14 mouse cellular contexts compared by ENCODE assay signal in the genomic region with DNA sequence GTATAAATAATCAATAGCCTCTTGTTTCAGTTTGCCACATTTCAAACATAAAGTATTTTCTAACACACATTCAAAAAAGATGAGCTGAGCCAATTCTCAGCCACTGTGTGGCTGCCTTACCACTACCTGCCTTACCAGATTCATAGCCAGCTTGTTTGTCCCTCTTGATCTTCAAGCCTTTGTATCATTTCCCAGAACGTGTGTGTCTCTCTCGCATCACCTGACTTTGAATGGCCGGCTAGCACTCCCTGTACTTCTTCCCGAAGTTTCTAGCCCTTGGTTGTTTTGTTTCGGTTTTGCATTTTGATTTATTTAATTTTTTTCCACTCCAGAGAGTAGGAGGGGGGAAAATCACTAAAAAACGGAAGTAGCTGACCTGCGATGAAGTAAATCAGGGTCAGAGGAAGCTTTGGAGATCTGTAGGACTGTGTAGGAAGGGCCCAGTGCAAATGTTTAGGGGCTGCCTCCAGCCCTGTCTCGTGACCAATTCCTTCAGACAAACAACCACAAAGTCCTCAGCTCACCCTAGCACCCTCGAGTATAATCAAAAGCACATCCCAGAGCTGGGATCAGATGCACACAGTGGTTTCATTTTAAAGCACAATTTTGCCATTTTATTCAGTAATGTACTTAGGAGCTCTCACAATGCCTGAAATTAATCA.
DNase-seq lines count a peak whose midpoint lies in the region; ATAC-seq lines count a peak whose summit lies in the region.
"Had no signal": no experiment of that assay in that cellular context is flagged by ENCODE, and none has a peak within 500 bp of the region (broad histone marks: within the 10 kb centered on the region; RNA-seq: fewer than 3 reads in every experiment).

No protein-coding gene starts in this region.

- H3K4me1 ChIP-seq in hindbrain, embryonic 10.5 days (replicated peaks), result peaks cover 80% of the 10 kb centered on the region
- H3K4me1 ChIP-seq in hindbrain, embryonic 12.5 days, result peaks cover 20% of the 10 kb centered on the region
- H3K4me1 ChIP-seq in embryonic facial prominence, embryonic 10.5 days, result peaks cover 42% of the 10 kb centered on the region
- H3K4me1 ChIP-seq in hindbrain, embryonic 13.5 days (replicated peaks), result peaks cover 15% of the 10 kb centered on the region
- H3K4me1 ChIP-seq in midbrain, embryonic 15.5 days, result peaks cover 13% of the 10 kb centered on the region; the same call in 1 of the 2 replicates
- H3K4me1 ChIP-seq: intestine, embryonic 15.5 days had no signal

- 57% methylated on average over 9 of the region's 9 CpGs for WGBS in hindbrain, embryonic 10.5 days
- WGBS in hindbrain, embryonic 12.5 days, result 51% methylated on average over 9 of the region's 9 CpGs
- WGBS in embryonic facial prominence, embryonic 10.5 days, result 53% methylated on average over 9 of the region's 9 CpGs
- WGBS in hindbrain, embryonic 13.5 days, result 54% methylated on average over 9 of the region's 9 CpGs
- WGBS in midbrain, embryonic 15.5 days, result 40% methylated on average over 9 of the region's 9 CpGs

- no peak for DNase-seq in hindbrain, embryonic 10.5 days (ENCODE audit: low spot score)
- DNase-seq in embryonic facial prominence, embryonic 10.5 days (ENCODE audit: low spot score), result no peak
- DNase-seq in left cerebral cortex, adult 8-10 months (ENCODE audit: low spot score in 2 of 2), result no peak
- no peak for DNase-seq in retina, embryonic 14.5 days (ENCODE audit: low spot score)
- no peak for DNase-seq in B cell, adult 2 months
- DNase-seq: adrenal gland, adult 8-10 months; thymus, postnatal 4 days had no signal

- H3K4me3 ChIP-seq in hindbrain, embryonic 10.5 days, result no peak overlapping the region
- H3K4me3 ChIP-seq in hindbrain, embryonic 12.5 days, result no peak overlapping the region
- H3K4me3 ChIP-seq in embryonic facial prominence, embryonic 10.5 days, result no peak overlapping the region
- H3K4me3 ChIP-seq in hindbrain, embryonic 13.5 days, result no peak overlapping the region
- H3K4me3 ChIP-seq in midbrain, embryonic 15.5 days, result peak overlapping the region; percentile 8; the same call in 1 of the 2 replicates
- H3K4me3 ChIP-seq: heart, embryonic 12.5 days; intestine, embryonic 15.5 days had no signal

- no peak overlapping the region for H3K4me2 ChIP-seq in hindbrain, embryonic 12.5 days (replicated peaks)
- H3K4me2 ChIP-seq in hindbrain, embryonic 13.5 days, result peak overlapping the region; percentile 9; the same call in 1 of the 2 replicates
- peak overlapping the region; percentile 20 for H3K4me2 ChIP-seq in midbrain, embryonic 15.5 days
- H3K4me2 ChIP-seq: heart, embryonic 12.5 days; intestine, embryonic 15.5 days had no signal

- H3K36me3 ChIP-seq in hindbrain, embryonic 10.5 days, result no peaks in the 10 kb centered on the region
- no peaks in the 10 kb centered on the region for H3K36me3 ChIP-seq in hindbrain, embryonic 12.5 days
- H3K36me3 ChIP-seq in embryonic facial prominence, embryonic 10.5 days (replicated peaks), result no peaks in the 10 kb centered on the region
- H3K36me3 ChIP-seq in hindbrain, embryonic 13.5 days, result no peaks in the 10 kb centered on the region
- H3K36me3 ChIP-seq in midbrain, embryonic 15.5 days (replicated peaks), result no peaks in the 10 kb centered on the region
- H3K36me3 ChIP-seq: heart, embryonic 12.5 days; intestine, embryonic 15.5 days had no signal

- H3K27ac ChIP-seq in hindbrain, embryonic 10.5 days, result peak overlapping the region; percentile 57
- H3K27ac ChIP-seq in hindbrain, embryonic 12.5 days, result no peak overlapping the region
- H3K27ac ChIP-seq in embryonic facial prominence, embryonic 10.5 days (replicated peaks), result 0 out of 2 replicates have a peak overlapping the region, but pooled peaks have one; percentile 32
- H3K27ac ChIP-seq in hindbrain, embryonic 13.5 days, result peak overlapping the region; percentile 59
- peak overlapping the region; percentile 67 for H3K27ac ChIP-seq in midbrain, embryonic 15.5 days
- H3K27ac ChIP-seq: intestine, embryonic 15.5 days had no signal

- no peaks in the 10 kb centered on the region for H3K9me3 ChIP-seq in hindbrain, embryonic 10.5 days
- H3K9me3 ChIP-seq in hindbrain, embryonic 12.5 days (replicated peaks), result no peaks in the 10 kb centered on the region
- H3K9me3 ChIP-seq in embryonic facial prominence, embryonic 10.5 days, result no peaks in the 10 kb centered on the region
- no peaks in the 10 kb centered on the region for H3K9me3 ChIP-seq in hindbrain, embryonic 13.5 days
- no peaks in the 10 kb centered on the region for H3K9me3 ChIP-seq in midbrain, embryonic 15.5 days
- H3K9me3 ChIP-seq: heart, embryonic 12.5 days; intestine, embryonic 15.5 days had no signal

- peaks cover 70% of the 10 kb centered on the region for H3K27me3 ChIP-seq in hindbrain, embryonic 10.5 days (ENCODE audit: insufficient read depth, poor library complexity, severe bottlenecking)
- peaks cover 29% of the 10 kb centered on the region for H3K27me3 ChIP-seq in hindbrain, embryonic 12.5 days
- H3K27me3 ChIP-seq in embryonic facial prominence, embryonic 10.5 days (replicated peaks; ENCODE audit: low read depth, poor library complexity, severe bottlenecking), result peaks cover 75% of the 10 kb centered on the region
- H3K27me3 ChIP-seq in hindbrain, embryonic 13.5 days, result peaks cover 57% of the 10 kb centered on the region
- H3K27me3 ChIP-seq in midbrain, embryonic 15.5 days (replicated peaks), result peaks cover 68% of the 10 kb centered on the region
- H3K27me3 ChIP-seq: heart, embryonic 12.5 days; intestine, embryonic 15.5 days; Patski had no signal

- no peak for ATAC-seq in hindbrain, embryonic 12.5 days (ENCODE audit: low FRiP score)
- ATAC-seq in hindbrain, embryonic 13.5 days (ENCODE audit: low FRiP score), result no peak
- no peak for ATAC-seq in midbrain, embryonic 15.5 days (replicated peaks)
- ATAC-seq: CD4-positive, CD25-positive, alpha-beta regulatory T cell, adult 4 months; intestine, embryonic 15.5 days; Patski had no signal

- no peak overlapping the region for H3K9ac ChIP-seq in hindbrain, embryonic 12.5 days
- no peak overlapping the region for H3K9ac ChIP-seq in hindbrain, embryonic 13.5 days
- no peak overlapping the region; the same call in 1 of the 2 replicates for H3K9ac ChIP-seq in midbrain, embryonic 15.5 days
- H3K9ac ChIP-seq: heart, embryonic 12.5 days; intestine, embryonic 15.5 days had no signal
